Mouse (Mus musculus) embryonic facial prominence, embryonic 11.5 days (tissue): ENCODE results near the gene Fkbp15. TPM values are rescaled to one million over a fixed set of nuclear protein-coding genes. Genes with fewer than 3 reads are reported as not detected.

Experiments
- ATAC-seq: fragments of 200-750 bp; cut with Nextera tagmentation; replicated peaks from 2 replicates; pipeline ENCODE4 v1.8.0; 2017; ENCODE audit warnings: low read depth; ENCODE audit not compliant: insufficient number of reproducible peaks, low FRiP score, low TSS enrichment
- DNase-seq: peaks from one replicate; pipeline ENCODE4 v3.0.0-alpha.2; 2015; ENCODE audit warnings: low spot score
- H3K27ac ChIP-seq: fragments of 300-500 bp; sonication (generic); replicated peaks from 2 replicates; pipeline ENCODE4 v1.5.1; 2014; ENCODE audit warnings: mild to moderate bottlenecking, low read depth, low read length, control low read depth
- H3K27me3 ChIP-seq: fragments of 300-500 bp; sonication (generic); 2 replicates; pipeline ENCODE4 v1.6.1; 2014; ENCODE audit warnings: mild to moderate bottlenecking, low read length, moderate library complexity, mixed read lengths; ENCODE audit not compliant: control insufficient read depth, insufficient read depth
- H3K36me3 ChIP-seq: fragments of 300-500 bp; sonication (generic); replicated peaks from 2 replicates; pipeline ENCODE4 v1.6.1; 2014; ENCODE audit warnings: low read depth, mild to moderate bottlenecking, low read length, moderate library complexity, mixed read lengths; ENCODE audit not compliant: control insufficient read depth, insufficient read depth
- H3K4me1 ChIP-seq: fragments of 300-500 bp; sonication (generic); 2 replicates; pipeline ENCODE4 v1.6.1; 2014; ENCODE audit warnings: low read length, mixed read lengths; ENCODE audit not compliant: control insufficient read depth, insufficient read depth
- H3K4me2 ChIP-seq: fragments of 300-500 bp; sonication (generic); 2 replicates; pipeline ENCODE4 v1.6.1; 2014; ENCODE audit warnings: low read depth, mild to moderate bottlenecking, control low read depth, low read length, moderate library complexity
- H3K4me3 ChIP-seq: fragments of 300-500 bp; sonication (generic); 2 replicates; pipeline ENCODE4 v1.5.1; 2014; ENCODE audit warnings: low read depth, low read length, control low read depth
- H3K9ac ChIP-seq: fragments of 300-500 bp; sonication (generic); replicated peaks from 2 replicates; pipeline ENCODE4 v1.6.1; 2014; ENCODE audit warnings: mild to moderate bottlenecking, control low read depth, low read length
- H3K9me3 ChIP-seq: fragments of 300-500 bp; sonication (generic); replicated peaks from 2 replicates; pipeline ENCODE4 v1.6.1; 2016; ENCODE audit warnings: mild to moderate bottlenecking, low read length, inconsistent platforms, mixed read lengths; ENCODE audit not compliant: control insufficient read depth
- WGBS: fragments of 180-500 bp; shearing (Covaris S2); extraction: QIAGEN DNeasy Blood & Tissue Kit; methylation state at CpG from one replicate; pipeline ENCODE4 v1.1.7; 2014; 5-methylcytosine and 5-hydroxymethylcytosine counted together
- polyA plus RNA-seq: library from polyadenylated mRNA; unstranded; fragments of >200 nt; fragmentation: Nextera tagmentation; extraction: Ambion mirVana; gene quantifications from 2 replicates; pipeline ENCODE4 v1.2.1, GENCODE M21; 2014

Gene Fkbp15
- polyA plus RNA-seq, 1 experiment from 2014 or later: 16.3 TPM

- WGBS: 85% methylated on average over 9 of the region's 9 CpGs
- no peak for ATAC-seq
These were observed 19.5 kb upstream of the Fkbp15 start for GRCm38 (mm10) chr4:62379724-62380381.

GRCm38 (mm10) chr4:62376123-62376522 is 15.8 kb upstream of the Fkbp15 start:
- DNase-seq (no peak), ATAC-seq (no peak)
- H3K4me2 ChIP-seq: no peak overlapping the region
- H3K4me1 ChIP-seq: no peaks in the 10 kb centered on the region
- no peak overlapping the region for H3K27ac ChIP-seq
- H3K9ac ChIP-seq: no peak overlapping the region
- H3K9me3 ChIP-seq: no peaks in the 10 kb centered on the region
- no peaks in the 10 kb centered on the region for H3K36me3 ChIP-seq
- 86% methylated on average over 2 of the region's 2 CpGs for WGBS
- H3K4me3 ChIP-seq: no peak overlapping the region
- no peaks in the 10 kb centered on the region for H3K27me3 ChIP-seq

More at GRCm38 (mm10) chr4:62379724-62380381, 19.5 kb upstream of the Fkbp15 start:
- Histone ChIP-seq H3K9me3 (no peaks in the 10 kb centered on the region), H3K9ac (no peak overlapping the region), H3K27ac (no peak overlapping the region), H3K4me2 (no peak overlapping the region), H3K4me1 (no peaks in the 10 kb centered on the region), H3K27me3 (no peaks in the 10 kb centered on the region), H3K36me3 (no peaks in the 10 kb centered on the region), H3K4me3 (no peak overlapping the region)
- no peak for DNase-seq

GRCm38 (mm10) chr4:62374342-62374741 is 14.0 kb upstream of the Fkbp15 start:
- Histone ChIP-seq H3K4me3 (no peak overlapping the region), H3K27me3 (no peaks in the 10 kb centered on the region), H3K9ac (no peak overlapping the region), H3K27ac (no peak overlapping the region), H3K4me2 (no peak overlapping the region), H3K4me1 (no peaks in the 10 kb centered on the region), H3K9me3 (no peaks in the 10 kb centered on the region), H3K36me3 (no peaks in the 10 kb centered on the region)
- ATAC-seq: no peak
- 83% methylated on average over 4 of the region's 4 CpGs for WGBS
- DNase-seq: no peak

GRCm38 (mm10) chr4:62373668-62374067 is 13.3 kb upstream of the Fkbp15 start:
- H3K9me3 ChIP-seq: no peaks in the 10 kb centered on the region
- H3K9ac ChIP-seq: no peak overlapping the region
- no peaks in the 10 kb centered on the region for H3K36me3 ChIP-seq

GRCm38 (mm10) chr4:62372818-62373520 is 12.6 kb upstream of the Fkbp15 start:
- Histone ChIP-seq H3K4me2 (no peak overlapping the region), H3K4me1 (no peaks in the 10 kb centered on the region), H3K36me3 (no peaks in the 10 kb centered on the region), H3K9me3 (no peaks in the 10 kb centered on the region), H3K4me3 (no peak overlapping the region), H3K27ac (no peak overlapping the region), H3K9ac (no peak overlapping the region), H3K27me3 (no peaks in the 10 kb centered on the region)
- no peak for DNase-seq
- WGBS: 86% methylated on average over 9 of the region's 9 CpGs
- no peak for ATAC-seq

More at GRCm38 (mm10) chr4:62373668-62374067, 13.3 kb upstream of the Fkbp15 start:
- Histone ChIP-seq H3K4me2 (no peak overlapping the region), H3K27me3 (no peaks in the 10 kb centered on the region), H3K4me3 (no peak overlapping the region), H3K4me1 (no peaks in the 10 kb centered on the region), H3K27ac (no peak overlapping the region)
- DNase-seq: no peak
- no peak for ATAC-seq
- 85% methylated on average over 7 of the region's 7 CpGs for WGBS

GRCm38 (mm10) chr4:62372410-62372809 is 12.1 kb upstream of the Fkbp15 start:
- DNase-seq (no peak), ATAC-seq (no peak)
- WGBS: 39% methylated on average over 1 of the region's 1 CpGs

GRCm38 (mm10) chr4:62369091-62369490 is 8.7 kb upstream of the Fkbp15 start:
- Histone ChIP-seq H3K4me1 (no peaks in the 10 kb centered on the region), H3K27me3 (no peaks in the 10 kb centered on the region), H3K4me2 (no peak overlapping the region), H3K4me3 (no peak overlapping the region), H3K9me3 (no peaks in the 10 kb centered on the region), H3K9ac (no peak overlapping the region), H3K27ac (no peak overlapping the region), H3K36me3 (no peaks in the 10 kb centered on the region)
- 84% methylated on average over 3 of the region's 3 CpGs for WGBS
- ATAC-seq (no peak), DNase-seq (no peak)

More at GRCm38 (mm10) chr4:62372410-62372809, 12.1 kb upstream of the Fkbp15 start:
- Histone ChIP-seq H3K27ac (no peak overlapping the region), H3K4me3 (no peak overlapping the region), H3K27me3 (no peaks in the 10 kb centered on the region), H3K9me3 (no peaks in the 10 kb centered on the region), H3K36me3 (no peaks in the 10 kb centered on the region), H3K9ac (no peak overlapping the region), H3K4me2 (no peak overlapping the region), H3K4me1 (no peaks in the 10 kb centered on the region)

GRCm38 (mm10) chr4:62367586-62367985 is 7.2 kb upstream of the Fkbp15 start:
- Histone ChIP-seq H3K9me3 (no peaks in the 10 kb centered on the region), H3K4me3 (no peak overlapping the region), H3K27ac (no peak overlapping the region), H3K9ac (no peak overlapping the region), H3K27me3 (no peaks in the 10 kb centered on the region), H3K4me2 (no peak overlapping the region), H3K36me3 (no peaks in the 10 kb centered on the region), H3K4me1 (no peaks in the 10 kb centered on the region)
- DNase-seq: no peak
- 92% methylated on average over 6 of the region's 6 CpGs for WGBS
- no peak for ATAC-seq
